Mouse (Mus musculus) embryonic facial prominence, embryonic 14.5 days (tissue): ENCODE results near the gene Abcc2. TPM values are rescaled to one million over a fixed set of nuclear protein-coding genes. Genes with fewer than 3 reads are reported as not detected.

Source experiments
- ATAC-seq: fragments of 200-750 bp; cut with Nextera tagmentation; 2 replicates; pipeline ENCODE4 v1.8.0; 2017; ENCODE audit warnings: low read depth, moderate number of reproducible peaks, moderate TSS enrichment
- DNase-seq: peaks from one replicate; pipeline ENCODE4 v3.0.0-alpha.2; 2015; ENCODE audit warnings: low spot score
- H3K27ac ChIP-seq: fragments of 300-500 bp; sonication (generic); replicated peaks from 2 replicates; pipeline ENCODE4 v1.5.1; 2014; ENCODE audit warnings: low read depth, mild to moderate bottlenecking, low read length, moderate library complexity
- H3K27me3 ChIP-seq: fragments of 300-500 bp; sonication (generic); replicated peaks from 2 replicates; pipeline ENCODE4 v1.6.1; 2014; ENCODE audit warnings: low read length; ENCODE audit not compliant: control insufficient read depth, insufficient read depth
- H3K36me3 ChIP-seq: fragments of 300-500 bp; sonication (generic); 2 replicates; pipeline ENCODE4 v1.6.1; 2014; ENCODE audit warnings: low read length, mixed read lengths; ENCODE audit not compliant: control insufficient read depth, insufficient read depth
- H3K4me1 ChIP-seq: fragments of 300-500 bp; sonication (generic); 2 replicates; pipeline ENCODE4 v1.6.1; 2014; ENCODE audit warnings: antibody characterized with exemption, low read length; ENCODE audit not compliant: control insufficient read depth, insufficient read depth
- H3K4me2 ChIP-seq: fragments of 300-500 bp; sonication (generic); 2 replicates; pipeline ENCODE4 v1.6.1; 2014; ENCODE audit warnings: low read depth, mild to moderate bottlenecking, low read length, moderate library complexity, mixed read lengths
- H3K4me3 ChIP-seq: fragments of 300-500 bp; sonication (generic); 2 replicates; pipeline ENCODE4 v1.5.1; 2014; ENCODE audit warnings: low read depth, mild to moderate bottlenecking, low read length
- H3K9ac ChIP-seq: fragments of 300-500 bp; sonication (generic); 2 replicates; pipeline ENCODE4 v1.6.1; 2014; ENCODE audit warnings: low read depth, mild to moderate bottlenecking, low read length, moderate library complexity, mixed read lengths
- H3K9me3 ChIP-seq: fragments of 300-500 bp; sonication (generic); 2 replicates; pipeline ENCODE4 v1.6.1; 2016; ENCODE audit warnings: low read length; ENCODE audit not compliant: control insufficient read depth
- WGBS: fragments of 180-500 bp; shearing (Covaris S2); extraction: QIAGEN DNeasy Blood & Tissue Kit; methylation state at CpG from one replicate; pipeline ENCODE4 v1.1.7; 2014; 5-methylcytosine and 5-hydroxymethylcytosine counted together
- polyA plus RNA-seq: library from polyadenylated mRNA; unstranded; fragments of >200 nt; fragmentation: Nextera tagmentation; extraction: Ambion mirVana; gene quantifications from 2 replicates; pipeline ENCODE4 v1.2.1, GENCODE M21; 2014

The Abcc2 gene
- polyA plus RNA-seq, 1 experiment from 2014 or later, result 0.07 TPM

DNA sequence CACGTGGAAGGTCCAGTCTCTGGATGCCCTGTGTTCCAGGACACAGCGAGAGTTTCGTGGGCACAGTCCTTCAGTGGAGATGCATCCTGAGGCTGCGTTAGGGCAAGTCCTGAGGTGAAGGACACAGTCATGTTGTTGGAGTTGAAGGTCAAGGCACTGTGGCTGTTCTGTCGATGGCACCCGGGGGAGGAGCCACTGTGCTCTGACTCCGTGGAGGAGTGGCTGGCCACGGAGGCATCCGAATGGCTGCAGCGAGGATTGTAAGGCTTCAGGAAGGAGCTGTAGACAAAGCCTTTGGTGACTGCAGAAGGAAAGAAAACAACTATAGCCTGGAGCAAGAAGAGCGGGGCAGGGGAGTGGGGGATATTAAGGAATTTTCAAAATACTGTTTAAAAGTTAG, 68.0 kb downstream of the Abcc2 start:
- peaks cover 3% of the 10 kb centered on the region; the same call in 1 of the 2 replicates for H3K4me1 ChIP-seq
- no peaks in the 10 kb centered on the region for H3K9me3 ChIP-seq
- no peak for DNase-seq
- H3K9ac ChIP-seq, result no peak overlapping the region
- no peaks in the 10 kb centered on the region for H3K27me3 ChIP-seq
- H3K36me3 ChIP-seq, result peaks cover 87% of the 10 kb centered on the region
- no peak overlapping the region for H3K27ac ChIP-seq
- ATAC-seq, result no peak
- WGBS, result 89% methylated on average over 11 of the region's 11 CpGs
- no peak overlapping the region for H3K4me2 ChIP-seq
- H3K4me3 ChIP-seq, result no peak overlapping the region

DNA sequence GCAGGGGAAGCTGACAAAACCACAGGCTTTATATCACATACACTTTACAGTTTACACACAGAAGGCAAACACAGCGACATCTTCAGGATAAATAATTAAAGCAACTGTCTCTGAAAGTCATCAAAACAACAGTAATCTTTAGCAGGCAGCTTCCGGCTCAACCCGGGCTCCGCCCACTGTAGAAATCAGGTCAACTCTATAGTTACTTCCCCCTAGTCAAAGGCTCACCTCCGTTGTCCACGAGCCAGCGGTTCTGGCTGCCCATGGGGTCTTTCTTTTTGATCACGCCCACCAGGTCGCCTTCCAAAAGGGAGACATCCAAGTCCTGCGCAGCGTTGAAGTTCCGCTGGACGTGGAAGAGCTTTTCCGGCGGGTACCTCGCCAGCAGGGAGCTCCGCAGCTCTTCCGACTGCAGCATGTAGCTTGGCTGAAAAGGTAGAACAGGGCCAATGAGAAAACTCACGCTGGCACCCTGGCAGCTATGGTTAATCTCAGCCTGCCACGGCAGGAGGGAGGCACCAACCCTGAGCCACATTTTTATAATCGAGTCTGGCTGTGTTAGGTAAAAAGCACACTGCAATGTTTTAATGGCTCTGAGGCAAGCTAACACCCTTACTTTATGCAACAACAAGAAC, 70.1 kb downstream of the Abcc2 start:
- no peak for ATAC-seq
- no peak overlapping the region for H3K27ac ChIP-seq
- no peak overlapping the region for H3K4me3 ChIP-seq
- WGBS, result 86% methylated on average over 21 of the region's 21 CpGs
- no peak overlapping the region for H3K9ac ChIP-seq
- no peaks in the 10 kb centered on the region for H3K27me3 ChIP-seq
- H3K9me3 ChIP-seq, result no peaks in the 10 kb centered on the region
- DNase-seq, result no peak
- no peak overlapping the region for H3K4me2 ChIP-seq
- H3K36me3 ChIP-seq, result peaks cover 88% of the 10 kb centered on the region
- H3K4me1 ChIP-seq, result no peaks in the 10 kb centered on the region

DNA sequence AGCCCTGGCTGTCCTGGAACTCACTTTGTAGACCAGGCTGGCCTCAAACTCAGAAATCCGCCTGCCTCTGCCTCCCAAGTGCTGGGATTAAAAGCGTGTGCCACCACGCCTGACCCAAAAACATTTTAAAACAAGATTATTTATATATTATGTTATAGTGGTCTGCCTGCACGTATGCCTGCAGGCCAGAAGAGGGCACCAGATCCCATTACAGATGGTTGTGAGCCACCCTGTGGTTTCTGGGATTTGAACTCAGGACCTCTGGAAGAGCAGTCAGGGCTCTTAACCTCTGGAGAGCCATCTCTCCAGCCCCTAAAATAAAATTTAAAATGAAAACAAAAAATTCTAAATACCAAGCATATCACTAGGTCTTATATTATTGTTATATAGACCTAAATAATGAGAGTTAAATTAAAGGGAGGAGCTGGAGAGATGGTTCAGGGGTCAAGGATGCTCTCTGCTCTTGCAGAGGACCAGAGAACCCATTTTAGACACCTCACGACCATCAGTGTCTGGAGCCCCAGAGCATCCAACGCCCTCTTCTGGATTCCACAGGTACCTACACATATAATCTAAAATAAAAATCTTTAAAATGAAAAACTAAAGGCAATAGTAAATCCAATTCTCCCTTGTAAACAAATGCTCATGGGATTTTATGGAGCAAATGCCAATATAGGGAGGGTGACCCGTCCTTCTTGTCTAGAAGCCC, 71.0 kb downstream of the Abcc2 start:
- Histone ChIP-seq H3K27ac (no peak overlapping the region), H3K4me2 (no peak overlapping the region), H3K4me3 (no peak overlapping the region), H3K9ac (no peak overlapping the region), H3K36me3 (peaks cover 79% of the 10 kb centered on the region), H3K27me3 (no peaks in the 10 kb centered on the region), H3K4me1 (no peaks in the 10 kb centered on the region), H3K9me3 (no peaks in the 10 kb centered on the region)
- no peak for DNase-seq
- 86% methylated on average over 7 of the region's 7 CpGs for WGBS
- ATAC-seq, result no peak

DNA sequence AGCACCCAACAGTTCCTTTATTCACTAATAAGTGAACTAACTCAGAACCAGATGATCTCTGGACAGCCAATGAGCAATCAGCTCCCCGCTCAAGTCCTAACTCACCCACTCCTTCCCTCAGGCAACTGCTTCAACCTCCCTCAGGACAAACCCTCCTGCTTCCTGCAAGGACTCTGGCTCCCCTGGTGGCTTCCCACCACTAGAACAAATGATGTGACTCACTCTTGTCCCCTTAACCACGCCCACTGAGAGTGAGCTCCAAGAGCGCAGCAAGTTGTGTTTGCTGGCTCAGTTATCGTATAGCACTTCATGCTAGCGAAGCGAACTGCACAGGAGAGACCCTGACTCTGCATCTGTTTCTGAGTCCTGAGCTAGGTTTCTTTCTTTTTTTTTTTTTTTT, 75.4 kb downstream of the Abcc2 start:
- Histone ChIP-seq H3K4me3 (no peak overlapping the region), H3K9me3 (no peaks in the 10 kb centered on the region), H3K27me3 (no peaks in the 10 kb centered on the region), H3K9ac (no peak overlapping the region), H3K4me2 (no peak overlapping the region), H3K27ac (no peak overlapping the region), H3K4me1 (no peaks in the 10 kb centered on the region), H3K36me3 (peaks cover 70% of the 10 kb centered on the region)
- 81% methylated on average over 6 of the region's 6 CpGs for WGBS
- peak; percentile 9 for DNase-seq
- no peak for ATAC-seq

DNA sequence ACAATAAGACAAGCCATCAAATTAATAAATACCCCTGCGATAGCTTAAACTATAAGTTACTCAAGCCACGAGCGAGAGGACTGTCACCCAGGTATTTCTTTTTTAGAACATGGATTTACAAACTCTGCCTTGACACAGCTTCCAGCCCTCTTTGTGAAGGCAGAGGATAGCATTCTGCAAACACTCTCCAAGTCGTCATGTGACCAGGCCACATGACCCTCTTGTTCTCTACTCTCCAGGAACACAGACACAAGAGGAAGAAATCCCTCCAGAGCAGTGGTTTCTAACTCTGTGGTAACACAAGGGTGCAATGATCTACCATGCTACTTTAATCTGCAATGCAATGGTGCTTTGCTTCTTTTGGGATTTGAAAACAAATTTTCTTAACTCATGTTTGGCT, 88.4 kb downstream of the Abcc2 start:
- H3K27ac ChIP-seq, result no peak overlapping the region
- no peak overlapping the region for H3K4me3 ChIP-seq
- no peaks in the 10 kb centered on the region for H3K4me1 ChIP-seq
- peaks cover 98% of the 10 kb centered on the region for H3K36me3 ChIP-seq
- no peaks in the 10 kb centered on the region for H3K9me3 ChIP-seq
- WGBS, result 91% methylated on average over 4 of the region's 4 CpGs
- H3K4me2 ChIP-seq, result no peak overlapping the region
- H3K27me3 ChIP-seq, result no peaks in the 10 kb centered on the region
- ATAC-seq (no peak), DNase-seq (no peak)
- no peak overlapping the region for H3K9ac ChIP-seq

DNA sequence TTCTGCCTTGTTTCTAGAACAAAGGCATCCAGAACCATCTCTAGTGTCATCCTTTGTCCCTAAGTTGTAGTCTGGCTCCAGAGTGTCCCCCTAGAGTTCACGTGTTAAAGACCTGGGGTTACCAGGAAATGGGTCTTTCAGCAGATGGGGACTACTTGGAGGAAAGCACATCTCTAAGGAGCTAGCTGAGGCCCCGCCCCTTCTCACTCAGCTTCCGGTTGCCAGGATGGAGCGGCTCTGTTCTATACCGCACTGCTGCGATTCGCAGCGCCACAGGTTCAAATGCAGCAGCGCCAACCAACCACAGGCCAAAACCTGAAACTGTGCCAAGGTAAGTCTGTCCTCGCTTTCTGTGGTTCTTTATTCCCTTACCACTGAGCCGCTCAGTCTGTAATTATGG, 92.4 kb downstream of the Abcc2 start:
- DNase-seq, result no peak

DNA sequence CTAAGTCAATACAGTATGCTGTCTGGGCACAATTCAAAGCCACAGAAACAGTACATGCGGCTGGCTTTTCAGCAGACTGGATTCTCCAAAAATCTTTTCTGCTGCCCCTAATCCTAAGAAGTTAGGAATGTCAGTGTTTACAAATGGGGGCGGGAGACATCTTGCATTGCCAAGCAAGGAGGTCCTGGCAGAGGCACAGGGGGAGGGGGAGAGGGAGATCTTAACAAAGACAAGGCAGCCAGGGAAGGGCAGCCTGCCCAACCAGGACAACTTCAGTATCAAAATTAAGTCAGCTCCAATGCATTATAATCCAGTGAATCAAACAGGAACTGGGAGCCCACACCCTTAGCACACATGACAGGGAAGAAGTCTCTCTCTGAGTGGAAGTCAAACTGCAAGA, 94.0 kb downstream of the Abcc2 start:
- Histone ChIP-seq H3K9me3 (no peaks in the 10 kb centered on the region), H3K27ac (peak overlapping the region; percentile 11; the same call in 1 of the 2 replicates), H3K4me2 (no peak overlapping the region), H3K36me3 (peaks cover 42% of the 10 kb centered on the region), H3K27me3 (no peaks in the 10 kb centered on the region), H3K4me3 (no peak overlapping the region), H3K9ac (no peak overlapping the region), H3K4me1 (peaks cover 19% of the 10 kb centered on the region)
- WGBS, result 30% methylated on average over 2 of the region's 2 CpGs
- DNase-seq (peak; percentile 84), ATAC-seq (no peak)

More for the DNA sequence above, 92.4 kb downstream of the Abcc2 start:
- Histone ChIP-seq H3K4me3 (no peak overlapping the region), H3K9me3 (no peaks in the 10 kb centered on the region), H3K4me1 (0 out of 2 replicates have a peak, but pooled peaks cover 8% of the 10 kb centered on the region), H3K36me3 (peaks cover 59% of the 10 kb centered on the region), H3K27ac (no peak overlapping the region), H3K27me3 (no peaks in the 10 kb centered on the region), H3K4me2 (no peak overlapping the region), H3K9ac (no peak overlapping the region)
- ATAC-seq, result no peak
- 92% methylated on average over 11 of the region's 11 CpGs for WGBS

DNA sequence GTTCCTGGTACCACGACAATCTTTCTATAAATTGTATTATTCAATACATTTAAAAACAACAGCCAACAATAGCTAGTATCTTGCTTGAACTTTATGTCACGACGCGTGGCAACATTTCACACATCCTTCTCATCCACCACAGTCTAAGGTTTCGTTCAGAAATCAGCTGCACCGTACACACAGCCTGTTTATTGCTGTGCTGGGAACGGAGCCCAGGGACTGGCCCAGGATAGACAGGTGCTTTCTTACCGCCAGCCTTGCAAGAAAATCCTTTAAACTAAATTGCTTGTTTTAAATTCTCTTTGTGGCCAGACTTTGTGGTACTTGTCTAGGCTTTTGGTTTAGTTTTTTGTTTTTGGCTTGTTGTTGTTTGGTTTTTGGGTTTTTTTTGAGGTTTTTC, 95.4 kb downstream of the Abcc2 start:
- ATAC-seq (no peak), DNase-seq (no peak)
- Histone ChIP-seq H3K4me3 (no peak overlapping the region), H3K36me3 (peaks cover 29% of the 10 kb centered on the region), H3K27ac (no peak overlapping the region), H3K27me3 (no peaks in the 10 kb centered on the region), H3K4me1 (peaks cover 19% of the 10 kb centered on the region), H3K4me2 (no peak overlapping the region), H3K9me3 (0 out of 2 replicates have a peak, but pooled peaks cover 4% of the 10 kb centered on the region), H3K9ac (no peak overlapping the region)
- 71% methylated on average over 8 of the region's 8 CpGs for WGBS
